Mouse (Mus musculus) small intestine, adult 2 months (tissue): Measurements from ENCODE around the gene Sfmbt1.

Experiments
- CTCF ChIP-seq: fragments of 200-500 bp; IDR thresholded peaks from 2 replicates; pipeline ENCODE4 v1.5.1; 2012; ENCODE audit warnings: low read depth, mild to moderate bottlenecking, control low read depth, inconsistent platforms, low read length, moderate library complexity, mixed read lengths; ENCODE audit not compliant: insufficient replicate concordance, insufficient read length; ENCODE audit errors: extremely low read depth
- POLR2A ChIP-seq: fragments of 200-500 bp; IDR thresholded peaks from 2 replicates; pipeline ENCODE4 v1.6.1; 2012; ENCODE audit warnings: low read depth, mild to moderate bottlenecking, control low read depth, inconsistent platforms, low read length, moderate library complexity

DNA sequence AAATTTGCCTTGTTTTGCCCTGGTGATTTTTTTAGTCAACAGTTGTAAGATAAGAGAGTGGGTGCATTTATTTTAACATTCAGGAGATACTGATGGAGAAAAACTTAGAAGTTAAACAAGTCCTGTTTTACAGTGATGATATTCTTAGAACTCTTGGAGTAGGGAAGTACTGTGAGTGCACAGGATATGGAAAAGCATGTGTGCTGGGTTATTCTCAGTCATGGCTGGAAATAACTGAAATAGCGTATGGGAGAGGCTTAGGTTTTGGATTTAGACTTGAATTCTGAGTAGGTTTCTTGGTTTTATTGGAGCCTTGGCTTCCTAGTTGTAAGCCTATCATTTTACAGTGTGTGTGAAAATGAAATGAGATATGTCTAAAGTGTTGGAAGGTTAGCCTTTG lies 31.5 kb downstream of the Sfmbt1 start:
- TF ChIP-seq CTCF, result no peak
- TF ChIP-seq POLR2A, result no peak
